ENCODE assay signal across 8 mouse cellular contexts in the genomic region with DNA sequence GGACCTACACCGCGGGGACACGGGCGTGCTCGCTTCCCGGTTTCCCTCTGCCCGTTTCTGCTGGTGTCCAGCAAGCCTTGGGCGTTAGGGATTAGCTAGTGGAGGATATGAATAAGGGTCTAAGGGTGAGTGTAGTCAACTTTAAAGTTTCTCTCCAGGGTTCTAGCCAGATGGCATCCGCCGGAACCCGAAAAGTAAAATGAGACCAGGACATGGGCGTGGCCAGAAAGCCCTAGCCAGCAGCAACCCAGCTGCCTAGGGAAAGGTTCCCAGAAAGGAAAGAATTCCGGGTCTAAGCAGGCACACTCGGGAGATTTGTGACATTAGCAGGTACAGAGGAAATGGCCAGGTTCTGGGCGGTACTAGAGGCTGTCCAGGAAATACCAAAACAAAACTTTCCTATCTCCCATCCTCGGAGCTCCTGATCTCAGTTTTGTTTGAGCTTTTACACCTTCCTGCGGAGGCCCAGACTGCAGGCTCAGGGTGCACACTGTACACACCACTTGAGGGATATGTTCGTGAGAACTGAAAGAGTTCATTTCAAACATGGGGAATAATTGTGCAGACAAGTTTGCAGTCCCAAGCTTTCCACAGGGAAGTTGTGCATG. TPM values are rescaled to one million over a fixed set of nuclear protein-coding genes. Genes with fewer than 3 reads are reported as not detected.
DNase-seq lines count a peak whose midpoint lies in the region; ATAC-seq and TF ChIP-seq lines count a peak whose summit lies in the region.

No protein-coding gene starts in this region.

- no peaks in the 10 kb centered on the region for H3K27me3 ChIP-seq in forebrain, postnatal 0 days (ENCODE audit: insufficient read depth, low read length)
- H3K27me3 ChIP-seq in hindbrain, embryonic 14.5 days (ENCODE audit: control insufficient read depth, insufficient read depth, low read length), result no peaks in the 10 kb centered on the region

- TF ChIP-seq CTCF in forebrain, postnatal 0 days (IDR thresholded peaks at IDR 0.05; ENCODE audit: low read depth), result no peak

- WGBS in forebrain, postnatal 0 days, result 1% methylated on average over 18 of the region's 18 CpGs
- WGBS in hindbrain, embryonic 14.5 days, result 2% methylated on average over 18 of the region's 18 CpGs
- under 1% methylated on average over 14 of the region's 18 CpGs for WGBS in macrophage (ENCODE audit: missing documents)

- peak overlapping the region; percentile 93 for H3K4me2 ChIP-seq in forebrain, postnatal 0 days (ENCODE audit: low read depth)
- peak overlapping the region; percentile 77 for H3K4me2 ChIP-seq in hindbrain, embryonic 14.5 days (replicated peaks)

- peak overlapping the region; percentile 82 for H3K4me3 ChIP-seq in forebrain, postnatal 0 days (ENCODE audit: low read depth, low read length)
- peak overlapping the region; percentile 76 for H3K4me3 ChIP-seq in hindbrain, embryonic 14.5 days (replicated peaks; ENCODE audit: low read length)
- H3K4me3 ChIP-seq in macrophage (ENCODE audit: inconsistent target), result peak overlapping the region; percentile 65

- peak overlapping the region; percentile 82 for H3K27ac ChIP-seq in forebrain, postnatal 0 days (ENCODE audit: low read depth, low read length)
- H3K27ac ChIP-seq in hindbrain, embryonic 14.5 days, result peak overlapping the region; percentile 86
- H3K27ac ChIP-seq in macrophage, result peak overlapping the region; percentile 28; the same call in 1 of the 2 replicates

- peak; percentile 40 for ATAC-seq in forebrain, postnatal 0 days
- peak; percentile 43 for ATAC-seq in hindbrain, embryonic 14.5 days (ENCODE audit: low FRiP score)

- no peaks in the 10 kb centered on the region for H3K9me3 ChIP-seq in forebrain, postnatal 0 days (ENCODE audit: low read length)
- H3K9me3 ChIP-seq in hindbrain, embryonic 14.5 days (ENCODE audit: control insufficient read depth, low read length), result no peaks in the 10 kb centered on the region

- peaks cover 18% of the 10 kb centered on the region for H3K4me1 ChIP-seq in forebrain, postnatal 0 days (ENCODE audit: insufficient read depth)
- peaks cover 26% of the 10 kb centered on the region for H3K4me1 ChIP-seq in hindbrain, embryonic 14.5 days (replicated peaks; ENCODE audit: control insufficient read depth, insufficient read depth, low read length)

- H3K79me2 ChIP-seq in macrophage (ENCODE audit: inconsistent target), result peaks cover 21% of the 10 kb centered on the region; the same call in 1 of the 2 replicates

- no peaks in the 10 kb centered on the region for H3K36me3 ChIP-seq in forebrain, postnatal 0 days (ENCODE audit: insufficient read depth)
- no peaks in the 10 kb centered on the region for H3K36me3 ChIP-seq in hindbrain, embryonic 14.5 days (replicated peaks; ENCODE audit: control insufficient read depth, insufficient read depth)
- H3K36me3 ChIP-seq in macrophage (ENCODE audit: inconsistent target), result no peaks in the 10 kb centered on the region

- peak; percentile 63 for DNase-seq in layer of hippocampus, adult 11-12 months (ENCODE audit: low spot score)
- no peak for DNase-seq in layer of hippocampus, postnatal 36 days
- DNase-seq in c-Kit-positive CD71-positive TER-119-positive erythroid progenitor cells, embryonic 14.5 days (ENCODE audit: low spot score), result peak; percentile 59
- peak; percentile 51 for DNase-seq in forebrain, postnatal 0 days
- no peak for DNase-seq in hindbrain, embryonic 14.5 days (ENCODE audit: low spot score)
- DNase-seq in left cerebral cortex, adult 18-20 months (ENCODE audit: low spot score in 2 of 2), result peak; percentile 60 to 72
- peak; percentile 64 to 68 for DNase-seq in right cerebral cortex, postnatal 10 days (ENCODE audit: low spot score in 2 of 2)

- peak overlapping the region; percentile 90 for H3K9ac ChIP-seq in forebrain, postnatal 0 days
- H3K9ac ChIP-seq in hindbrain, embryonic 14.5 days, result peak overlapping the region; percentile 94

RNA-seq across cellular contexts. Expression of a gene that starts 0.6 kb away (rescaled TPM):
- total RNA-seq in layer of hippocampus, postnatal 36 days (2021), result 100 to 1,000 TPM; 129 to 137 TPM
- total RNA-seq in forebrain, postnatal 0 days (2014; rRNA removed), result 62.0 and 65.9 TPM in 2 replicates
- 34.5 and 37.6 TPM in 2 replicates for polyA plus RNA-seq in forebrain, postnatal 0 days (2015; fragmentation: Nextera tagmentation; extraction: Ambion mirVana)
- 41.1 and 48.7 TPM in 2 replicates for polyA plus RNA-seq in hindbrain, embryonic 14.5 days (2014; fragmentation: Nextera tagmentation; extraction: Ambion mirVana)
- 100 to 1,000 TPM; 128 to 129 TPM for total RNA-seq in left cerebral cortex, adult 18-20 months (2021)
- 10 to 100 TPM in 7 of 26 experiments, 1 to 10 TPM in 17, under 1 TPM in 2; 0.44 to 11.8 (median 8.1) TPM for total RNA-seq in macrophage (2018; cell fraction: chromatin; rRNA removed)
- total RNA-seq in macrophage (2018; cell fraction: cytosol; rRNA removed), result 1 to 10 TPM; 4.8 to 9.4 (median 7.2) TPM
- 10 to 100 TPM in 3 of 26 experiments, 1 to 10 TPM in 23; 2.1 to 16.1 (median 5.7) TPM for total RNA-seq in macrophage (2018; cell fraction: nucleus; rRNA removed)
- 4.6 to 10.2 TPM (median 6.1 TPM) in 3 replicates for polyA plus RNA-seq in macrophage (2018)

Comparison
In these comparisons a context has a peak if more than half of its experiments do, and no peak if none do; other contexts are left out.
1. DNase-seq: peak in layer of hippocampus, adult 11-12 months (single experiment), c-Kit-positive CD71-positive TER-119-positive erythroid progenitor cells, embryonic 14.5 days (single experiment), forebrain, postnatal 0 days (single experiment), left cerebral cortex, adult 18-20 months (2 of 2) and right cerebral cortex, postnatal 10 days (2 of 2); none in layer of hippocampus, postnatal 36 days (0 of 2) and hindbrain, embryonic 14.5 days (single experiment).
2. H3K27ac ChIP-seq: peak in every context shown above with its lines; median percentile 86 in hindbrain, embryonic 14.5 days; 82 in forebrain, postnatal 0 days; 28 in macrophage.
3. Peak in every context shown above with its lines, with median percentiles within 50 percentile points of each other: H3K4me3 ChIP-seq.